Mouse (Mus musculus): Measurements from ENCODE around the gene Kcnab1. TPM values are rescaled to one million over a fixed set of nuclear protein-coding genes. Genes with fewer than 3 reads are reported as not detected.
A peak's percentile ranks its signal among the peaks of the same experiment; 100 is the strongest.
"Not testable (repeated sequence)": the region's sequence is repeated elsewhere in the genome, so short reads cannot be mapped to it uniquely, and the experiment has no call there.

Kcnab1 gene
- total RNA-seq, 2 experiments from 2014 or later, result 13.1 to 14.6 TPM

- peak; percentile 38 to 59 for DNase-seq (ENCODE audit: low spot score in 2 of 2)
Observed at GRCm38 (mm10) chr3:65363438-65363837, 254.3 kb downstream of the Kcnab1 start.

- no peak for DNase-seq (ENCODE audit: low spot score in 2 of 2)
Observed at GRCm38 (mm10) chr3:65365184-65365583, 256.0 kb downstream of the Kcnab1 start.

- no peak for DNase-seq (ENCODE audit: low spot score in 2 of 2)
Observed at GRCm38 (mm10) chr3:65365921-65366710, 256.9 kb downstream of the Kcnab1 start.

GRCm38 (mm10) chr3:65367944-65368343, 258.8 kb downstream of the Kcnab1 start:
- no peak for DNase-seq (ENCODE audit: low spot score in 2 of 2)

GRCm38 (mm10) chr3:65372552-65372951, 263.4 kb downstream of the Kcnab1 start:
- no peak for DNase-seq (ENCODE audit: low spot score in 2 of 2)

GRCm38 (mm10) chr3:65373594-65374182, 264.5 kb downstream of the Kcnab1 start:
- DNase-seq (ENCODE audit: low spot score in 2 of 2), result no peak

GRCm38 (mm10) chr3:65374729-65375128, 265.5 kb downstream of the Kcnab1 start:
- DNase-seq (ENCODE audit: low spot score in 2 of 2), result no peak

- DNase-seq (ENCODE audit: low spot score in 2 of 2), result no peak
Observed at GRCm38 (mm10) chr3:65378724-65379123, 269.5 kb downstream of the Kcnab1 start.

GRCm38 (mm10) chr3:65379884-65380539, 270.8 kb downstream of the Kcnab1 start:
- peak in 1 of 2 experiments; percentile 30 for DNase-seq (ENCODE audit: low spot score in 2 of 2)

- no peak for DNase-seq (ENCODE audit: low spot score in 2 of 2)
Observed at GRCm38 (mm10) chr3:65381094-65381493, 271.9 kb downstream of the Kcnab1 start.

- no peak for DNase-seq (ENCODE audit: low spot score in 2 of 2)
Observed at GRCm38 (mm10) chr3:65384431-65384830, 275.2 kb downstream of the Kcnab1 start.

GRCm38 (mm10) chr3:65385771-65386170, 276.6 kb downstream of the Kcnab1 start:
- no peak for DNase-seq (ENCODE audit: low spot score in 2 of 2)

- DNase-seq (ENCODE audit: low spot score in 2 of 2), result no peak
Observed at GRCm38 (mm10) chr3:65391222-65391783, 282.1 kb downstream of the Kcnab1 start.

GRCm38 (mm10) chr3:65391784-65392420, 282.7 kb downstream of the Kcnab1 start:
- DNase-seq (ENCODE audit: low spot score in 2 of 2), result no peak

- peak; percentile 89 to 96 for DNase-seq (ENCODE audit: low spot score in 2 of 2)
Observed at GRCm38 (mm10) chr3:65392421-65392817, 283.2 kb downstream of the Kcnab1 start, which contains the start of gene Ssr3. Gene Ssr3, minus strand, starts transcription at chr3:65392623.

- not testable (repeated sequence) for DNase-seq (ENCODE audit: low spot score in 2 of 2)
Observed at GRCm38 (mm10) chr3:65395111-65395510, 285.9 kb downstream of the Kcnab1 start.

- no peak for DNase-seq (ENCODE audit: low spot score in 2 of 2)
Observed at GRCm38 (mm10) chr3:65396835-65397504, 287.8 kb downstream of the Kcnab1 start.

GRCm38 (mm10) chr3:65397566-65397965, 288.4 kb downstream of the Kcnab1 start:
- DNase-seq (ENCODE audit: low spot score in 2 of 2), result no peak

GRCm38 (mm10) chr3:65405781-65406180, 296.6 kb downstream of the Kcnab1 start:
- no peak for DNase-seq (ENCODE audit: low spot score in 2 of 2)

- no peak for DNase-seq (ENCODE audit: low spot score in 2 of 2)
Observed at GRCm38 (mm10) chr3:65407891-65408290, 298.7 kb downstream of the Kcnab1 start.

GRCm38 (mm10) chr3:65416571-65416970, 307.4 kb downstream of the Kcnab1 start:
- no peak for DNase-seq (ENCODE audit: low spot score in 2 of 2)
